Mouse (Mus musculus): ENCODE measurements around the gene Rprd1b.
A peak's percentile ranks its signal among the peaks of the same experiment; 100 is the strongest.

Gene Rprd1b

DNA sequence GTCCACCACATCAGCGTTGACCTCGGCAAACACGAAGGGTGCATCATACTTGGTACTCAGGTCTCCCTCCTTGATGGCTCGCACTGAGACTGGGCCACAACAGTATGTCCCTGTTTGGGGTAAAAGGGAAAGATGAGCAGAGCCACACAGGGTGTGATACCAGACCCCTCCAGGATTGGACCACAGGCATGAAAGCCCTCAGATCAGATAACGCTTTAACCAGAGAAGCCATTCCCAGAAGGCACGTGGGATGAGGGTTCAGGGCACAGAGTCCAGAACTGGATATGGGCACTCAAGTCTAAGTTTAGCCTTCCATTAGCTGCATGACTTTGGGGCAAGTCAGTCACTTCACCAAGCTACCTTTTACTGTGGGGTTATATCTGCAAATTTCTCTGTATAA lies 98.9 kb downstream of the Rprd1b start:
- no peak for DNase-seq

DNA sequence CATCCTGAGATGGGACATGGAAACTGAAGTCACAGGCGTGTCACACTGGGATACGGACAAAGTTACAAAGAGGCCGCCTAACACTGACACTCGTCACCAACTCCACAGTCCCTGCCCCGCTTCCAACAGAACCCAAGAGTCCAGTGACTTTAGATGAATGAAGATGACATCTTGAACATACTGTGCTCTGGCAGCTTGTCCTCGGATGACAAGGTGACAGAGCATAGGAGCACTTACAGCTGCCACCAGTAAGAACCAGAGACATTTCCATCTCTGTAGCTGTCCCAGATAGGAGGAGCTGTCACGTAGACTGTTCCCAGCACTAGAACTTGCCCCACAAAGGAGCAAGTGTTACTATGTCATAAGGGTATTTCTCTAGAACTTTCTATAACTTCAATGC lies 99.6 kb downstream of the Rprd1b start:
- DNase-seq: no peak

DNA sequence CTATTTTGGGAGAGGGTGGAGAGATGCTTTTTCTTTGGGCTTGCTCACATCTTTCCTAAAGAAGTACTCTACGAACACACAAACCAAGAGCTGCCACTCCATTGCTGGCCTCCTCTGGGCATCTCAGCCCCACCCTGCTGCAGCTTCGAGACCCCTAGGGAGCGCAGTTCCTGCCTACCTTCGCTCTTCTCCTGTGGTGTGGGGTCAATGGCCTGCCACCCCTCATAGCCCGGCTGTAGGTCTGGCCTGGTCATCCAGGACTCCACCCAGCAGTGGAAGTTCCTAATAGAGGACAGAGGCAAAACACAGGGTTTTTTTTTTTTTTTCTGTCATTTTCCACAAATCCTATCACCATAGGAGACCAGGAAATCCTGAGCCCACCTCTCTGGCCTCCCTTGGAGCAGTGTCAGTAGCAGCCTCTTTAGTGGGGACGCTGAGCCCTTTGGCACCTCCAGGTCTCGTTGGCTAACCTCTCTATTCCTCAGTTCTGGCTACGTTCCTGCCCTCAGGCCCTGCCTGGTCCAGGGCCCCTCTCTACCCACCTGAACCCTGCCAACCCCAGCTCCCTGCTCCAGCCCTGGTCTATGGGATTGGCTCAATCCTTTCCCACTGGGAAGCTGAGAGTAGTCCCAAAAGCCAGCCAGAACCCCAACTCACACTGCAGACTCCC lies 100.3 kb downstream of the Rprd1b start:
- DNase-seq: no peak

DNA sequence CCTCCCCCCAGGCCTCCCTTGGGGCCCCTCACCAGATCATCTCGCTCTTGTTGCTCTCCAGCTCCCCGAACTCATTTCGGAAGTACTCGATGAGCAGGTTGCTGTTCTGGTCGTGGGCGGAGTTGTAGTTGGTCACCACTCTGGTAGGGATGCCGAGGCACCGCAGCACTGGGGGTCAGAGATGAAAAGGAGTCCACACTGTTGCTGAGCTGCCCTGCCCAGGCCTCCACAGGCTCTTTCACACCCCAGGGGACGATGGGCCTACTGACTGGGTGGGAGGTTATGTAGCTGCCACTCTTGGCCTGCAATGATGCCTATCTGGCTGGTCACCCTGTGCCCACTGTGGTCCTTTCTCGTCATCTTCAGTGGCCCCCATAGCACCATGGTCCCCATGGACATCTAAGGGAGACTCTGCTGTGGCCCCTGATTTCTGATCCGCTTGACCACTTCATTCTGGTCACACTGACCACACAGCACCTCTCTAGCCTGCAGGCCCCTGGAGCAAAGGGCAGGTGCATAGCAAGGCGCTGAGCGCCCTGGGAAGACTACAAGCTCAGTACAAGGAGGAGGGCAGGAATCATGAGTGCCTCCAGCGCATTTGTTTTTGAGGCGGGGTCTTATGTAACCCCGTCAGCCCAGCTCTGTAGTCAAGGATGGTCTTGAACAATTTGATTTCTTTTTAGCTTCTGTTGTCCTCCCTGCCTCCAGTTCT lies 101.2 kb downstream of the Rprd1b start:
- no peak for DNase-seq

DNA sequence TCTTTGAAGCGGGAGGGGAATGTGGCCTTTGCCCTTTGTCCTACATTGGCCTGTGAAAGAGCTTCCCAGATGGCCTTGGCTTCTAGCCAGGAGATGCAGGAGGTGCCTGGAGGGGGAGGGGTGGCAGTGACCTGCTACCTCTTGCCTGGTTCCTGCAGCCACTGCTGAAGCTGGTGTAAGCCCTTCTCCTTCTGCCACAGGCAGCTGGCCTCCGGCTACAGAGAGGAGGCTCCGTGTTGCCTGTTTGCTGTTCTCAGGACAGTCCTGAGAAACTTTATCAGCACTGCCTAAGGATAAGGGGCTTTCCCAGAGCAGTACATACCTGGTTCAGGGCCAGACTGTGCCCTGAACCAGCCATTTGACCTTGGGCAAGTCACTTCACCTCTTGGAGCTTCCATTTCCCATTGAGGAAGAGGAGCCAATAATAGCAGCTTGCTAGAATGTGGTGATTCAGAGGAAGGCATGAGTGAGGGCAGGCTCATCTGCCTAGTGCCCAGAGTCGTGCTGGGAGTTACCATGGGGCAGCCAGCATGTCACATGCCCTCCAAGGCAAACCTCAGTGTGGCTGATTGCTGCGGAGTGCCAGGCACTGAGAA lies 102.2 kb downstream of the Rprd1b start:
- peak; percentile 67 to 78 for DNase-seq

DNA sequence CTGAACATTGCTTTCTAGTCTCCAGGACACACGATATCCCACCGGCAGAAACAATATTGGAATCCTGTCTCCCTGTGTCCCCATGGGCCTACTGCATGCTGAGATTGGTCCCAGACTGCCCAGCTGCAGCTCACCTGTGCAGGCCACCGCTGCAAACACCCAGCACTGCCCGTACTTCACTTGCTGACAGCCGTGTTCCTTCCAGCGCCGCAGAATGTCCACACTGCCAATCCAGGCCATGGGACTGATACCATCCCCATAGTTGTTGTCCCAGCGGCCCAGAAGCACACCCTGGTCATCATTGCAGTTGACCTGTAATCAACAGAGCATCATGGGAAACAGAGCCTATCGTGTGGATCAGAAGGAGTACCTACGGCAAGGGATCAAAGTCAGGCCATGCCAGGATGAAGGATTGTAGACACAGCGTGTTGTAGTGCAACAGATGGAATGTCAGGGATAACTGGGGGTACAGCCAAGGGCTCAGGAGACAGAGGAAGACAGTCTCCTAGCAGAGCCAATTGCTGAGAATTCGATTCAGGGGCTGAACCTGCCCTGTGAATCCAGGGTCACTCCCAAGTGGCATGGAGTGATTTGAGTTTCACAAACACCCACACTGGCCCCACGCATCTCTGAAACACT lies 103.0 kb downstream of the Rprd1b start:
- DNase-seq: peak in 1 of 2 experiments; percentile 55

DNA sequence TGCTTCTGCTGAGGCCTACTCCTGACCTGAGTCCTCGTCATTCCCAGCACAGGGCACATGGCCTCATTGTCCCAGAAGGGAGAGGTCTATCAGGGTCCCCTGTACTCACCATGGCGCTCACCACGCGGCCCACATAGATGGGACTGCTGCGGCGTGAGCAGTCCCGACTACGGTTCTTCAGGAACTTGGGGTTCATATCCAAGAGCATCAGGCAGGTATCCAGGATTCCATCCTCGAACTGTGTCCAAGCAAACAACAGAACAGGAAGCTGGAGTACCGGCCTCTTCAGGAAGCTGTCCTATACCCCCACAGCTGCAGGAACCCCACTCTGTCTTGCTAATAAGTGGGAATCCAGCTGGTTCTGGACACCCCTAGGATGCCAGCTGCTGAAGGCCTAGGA lies 104.0 kb downstream of the Rprd1b start:
- DNase-seq: no peak

DNA sequence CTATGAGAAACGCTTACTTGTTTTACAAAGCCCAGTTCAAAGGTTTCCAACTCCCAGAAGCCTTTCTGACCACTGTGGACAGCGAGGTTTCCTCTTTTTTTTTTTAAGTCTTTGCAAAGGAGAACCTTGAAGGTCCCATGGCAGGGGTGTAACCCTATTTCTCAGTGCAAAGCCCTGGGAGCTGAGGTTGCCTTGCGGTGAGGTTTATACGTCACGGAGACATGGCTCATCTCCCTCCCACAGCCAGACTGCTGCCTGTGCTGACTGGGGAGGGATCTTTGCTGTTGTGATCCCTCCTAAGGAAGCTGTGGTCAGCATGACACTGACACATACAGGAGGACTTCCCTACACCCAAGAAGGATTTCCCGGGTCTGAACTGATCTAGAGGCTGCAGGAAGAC lies 104.8 kb downstream of the Rprd1b start:
- DNase-seq: no peak

DNA sequence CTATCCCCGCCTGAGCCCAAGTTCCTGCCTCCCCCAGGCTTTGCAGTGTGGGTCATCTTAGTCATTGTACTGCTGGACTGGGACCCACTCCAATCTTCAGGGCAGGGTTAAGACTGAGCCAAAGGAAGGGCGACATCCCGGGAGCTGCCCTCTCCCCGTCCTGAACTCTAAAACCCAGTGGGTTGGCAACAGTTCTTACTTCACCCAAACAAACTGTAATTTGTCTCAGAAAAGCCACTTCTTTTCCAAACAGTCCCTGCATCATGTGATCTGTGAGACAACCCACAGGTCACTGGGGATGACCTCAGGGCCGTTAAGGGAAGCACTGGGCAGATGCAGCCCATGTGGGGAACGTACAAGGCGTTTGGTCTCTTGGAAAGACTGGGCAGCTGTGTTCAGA lies 107.9 kb downstream of the Rprd1b start:
- DNase-seq: no peak

DNA sequence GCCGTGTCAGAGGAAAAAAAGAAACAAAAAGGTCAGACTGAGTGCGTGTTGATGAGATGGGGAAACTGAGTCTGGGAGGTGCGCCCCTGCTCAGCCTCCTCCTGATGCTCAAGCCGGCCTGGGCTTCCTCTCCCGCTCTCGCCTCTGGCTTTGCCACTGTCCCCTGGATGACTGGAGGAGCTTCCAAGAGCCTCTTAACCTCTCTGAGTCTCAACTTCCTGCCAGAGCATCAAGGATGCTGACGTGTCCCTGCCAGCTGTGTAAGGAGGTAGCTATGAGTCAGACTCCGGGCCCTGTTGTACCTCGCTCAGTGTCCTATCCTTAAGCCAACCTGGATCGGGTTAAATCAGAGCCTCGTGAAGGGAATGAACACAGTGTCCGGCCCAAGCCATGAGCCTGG lies 109.5 kb downstream of the Rprd1b start:
- DNase-seq: no peak

DNA sequence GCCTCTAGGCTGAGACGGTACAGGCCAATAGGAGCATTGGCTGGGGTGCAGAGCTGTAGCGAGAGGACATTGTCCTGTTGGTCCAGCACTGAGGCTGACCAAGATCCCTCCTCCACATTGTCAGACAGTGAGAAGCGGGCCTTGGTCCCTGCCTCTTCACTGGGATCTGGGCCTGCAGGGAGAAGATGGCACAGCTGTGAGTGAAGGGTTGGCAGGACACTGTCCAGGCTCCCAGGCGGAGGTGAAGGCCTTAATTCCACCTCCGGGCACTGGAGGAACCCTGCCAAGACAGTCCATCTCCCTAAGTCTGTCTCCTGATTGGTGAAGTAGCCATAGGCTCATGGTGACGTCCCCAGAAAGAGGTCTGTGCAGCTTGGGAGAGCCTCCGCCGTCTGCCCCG lies 110.5 kb downstream of the Rprd1b start:
- no peak for DNase-seq

DNA sequence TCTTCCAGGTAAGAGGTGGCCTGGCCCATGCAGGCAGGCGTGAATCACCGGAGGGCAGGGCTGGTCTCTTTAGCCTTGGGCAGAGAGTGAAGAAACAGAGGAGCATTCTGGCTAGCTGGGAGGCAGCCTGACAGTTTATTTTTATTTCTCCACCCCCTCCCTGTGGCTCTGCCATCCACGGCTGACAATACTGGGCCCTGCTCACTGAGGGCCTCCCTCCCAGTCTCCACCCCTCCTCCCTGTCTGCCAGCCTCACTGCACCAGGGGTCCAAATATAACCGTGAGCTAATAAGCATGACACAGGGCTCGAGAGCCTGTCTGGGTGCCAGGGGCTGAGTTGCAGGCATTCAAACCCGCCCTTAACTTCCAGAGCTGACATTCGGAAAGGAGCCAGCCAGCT lies 111.3 kb downstream of the Rprd1b start:
- peak; percentile 46 for DNase-seq

DNA sequence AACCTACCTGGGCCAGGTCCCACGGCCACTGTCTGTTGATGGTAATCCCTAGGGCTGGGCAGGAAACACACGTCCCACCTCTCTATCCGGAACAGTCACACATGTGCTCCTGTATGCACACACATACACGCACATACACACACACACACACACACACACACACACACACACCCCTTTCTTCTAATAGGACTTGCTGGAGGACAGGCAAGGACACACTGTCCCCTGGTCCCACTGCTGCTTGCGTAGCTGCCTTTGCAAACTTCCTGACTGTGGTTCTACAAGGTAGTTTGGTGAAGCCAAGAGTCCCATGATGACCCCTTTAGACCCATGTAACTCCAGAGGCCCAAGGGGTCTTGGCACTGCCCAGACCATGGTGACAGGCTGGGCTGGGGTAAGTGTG lies 112.4 kb downstream of the Rprd1b start:
- DNase-seq: no peak

DNA sequence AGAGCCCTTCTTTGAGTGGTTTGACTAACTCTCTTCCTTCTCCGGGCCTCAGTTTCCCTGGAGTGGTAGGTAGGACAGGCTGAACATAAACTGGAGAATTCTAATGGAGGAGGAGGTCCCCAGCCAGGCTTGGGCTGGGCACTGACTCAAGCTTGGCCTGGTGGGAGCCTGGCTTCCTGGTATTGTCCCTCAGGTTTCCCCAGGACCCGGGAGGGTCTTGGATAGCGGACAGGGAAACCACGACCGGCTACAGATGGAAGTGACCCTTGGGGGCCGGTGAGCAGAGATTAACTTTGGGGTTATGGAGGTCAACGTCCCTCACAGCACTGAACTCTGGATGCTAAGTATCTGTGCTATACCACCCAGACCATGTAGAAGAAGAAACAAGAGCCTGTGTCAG lies 113.0 kb downstream of the Rprd1b start:
- DNase-seq: no peak

DNA sequence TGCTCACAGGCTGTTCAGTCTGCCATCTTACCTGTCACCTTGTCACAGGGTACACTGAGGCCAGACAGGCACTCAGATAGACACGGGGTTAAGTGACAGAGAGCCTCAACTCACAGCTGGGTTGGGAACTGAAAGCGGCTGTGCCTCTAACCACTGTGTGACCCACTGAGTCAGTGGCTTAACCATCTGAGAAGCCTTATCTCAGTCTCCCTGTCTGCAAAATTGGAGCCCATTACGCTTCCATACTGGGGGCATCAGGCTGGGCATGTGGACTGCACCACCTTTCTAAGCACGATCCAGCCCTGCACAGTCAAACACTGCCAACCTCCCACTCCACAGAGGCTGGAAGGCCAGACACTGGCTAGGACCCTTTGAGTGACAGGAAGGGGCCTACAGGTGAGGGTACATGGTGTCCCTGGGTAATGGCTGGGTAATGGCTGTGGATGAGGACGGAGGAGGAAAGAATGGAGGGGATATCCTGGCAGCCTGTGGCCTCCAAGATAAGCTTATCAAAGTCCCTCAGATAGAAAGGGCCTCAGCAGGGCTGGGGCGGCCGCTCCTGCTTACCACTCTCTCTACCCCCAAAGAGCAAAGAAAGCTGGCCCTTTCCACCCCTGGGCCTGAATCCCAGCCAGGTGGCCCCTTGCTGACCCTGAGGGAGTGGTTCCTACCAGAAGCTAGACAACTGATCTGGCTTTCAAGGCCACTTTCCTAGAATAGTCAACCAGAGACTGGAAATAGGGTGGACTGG lies 113.6 kb downstream of the Rprd1b start:
- no peak for DNase-seq

DNA sequence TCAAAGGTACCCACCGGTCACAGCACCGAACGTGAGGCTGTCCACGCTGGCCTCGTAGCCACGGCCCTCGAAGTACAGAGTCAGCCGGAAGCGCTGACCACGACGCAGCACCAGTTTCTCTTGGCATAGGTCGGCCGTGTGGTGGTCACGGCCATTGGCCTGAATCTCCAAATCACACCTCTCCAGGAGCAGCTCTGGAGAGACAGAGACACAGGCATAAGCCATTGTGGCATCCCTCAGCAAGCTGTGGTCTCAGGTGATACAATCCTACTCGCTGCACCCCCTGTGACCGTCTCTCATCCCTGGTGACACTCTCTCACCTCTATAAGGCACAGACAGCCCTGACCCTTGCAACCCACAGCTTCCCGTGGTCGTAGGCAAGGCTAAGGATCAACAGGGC lies 114.7 kb downstream of the Rprd1b start:
- no peak for DNase-seq

DNA sequence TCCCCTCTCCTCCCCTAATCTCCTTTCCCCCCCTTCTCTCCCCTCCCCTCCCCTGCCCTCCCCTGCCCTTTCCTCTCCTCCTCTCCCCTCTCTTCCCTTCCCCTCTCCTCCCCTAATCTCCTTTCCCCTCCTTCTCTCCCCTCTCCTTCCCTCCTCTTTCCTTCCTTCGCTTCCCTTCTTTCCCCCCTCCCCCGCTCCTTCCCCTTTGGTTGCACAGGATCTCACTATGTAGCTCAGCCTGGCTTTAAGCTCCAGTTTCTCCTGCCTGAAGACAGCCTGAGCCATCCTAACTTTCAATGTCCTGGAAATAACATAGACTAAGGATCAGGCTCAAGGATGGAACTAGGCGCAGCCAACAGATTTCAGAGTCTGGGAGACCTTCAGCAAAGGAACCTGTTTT lies 115.5 kb downstream of the Rprd1b start:
- DNase-seq: no peak

DNA sequence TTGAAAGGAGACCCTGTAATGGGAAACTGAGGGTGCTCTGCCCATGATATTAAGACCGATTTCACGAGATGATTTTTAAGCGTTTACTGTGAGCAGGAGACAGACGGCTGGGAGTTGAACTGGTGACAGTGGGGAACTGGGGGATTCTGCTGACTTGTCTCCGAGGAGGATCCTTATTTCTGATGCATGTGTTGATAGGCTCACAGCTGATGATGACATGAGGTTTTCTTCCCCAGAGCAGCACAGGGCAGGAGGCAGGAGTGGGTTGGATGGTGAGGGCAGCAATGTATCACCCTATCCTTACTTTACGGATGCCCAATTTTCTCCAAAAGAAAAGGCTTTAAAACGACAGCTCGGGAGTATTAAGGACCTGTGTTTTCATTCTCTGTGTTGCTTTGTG lies 116.0 kb downstream of the Rprd1b start:
- no peak for DNase-seq

DNA sequence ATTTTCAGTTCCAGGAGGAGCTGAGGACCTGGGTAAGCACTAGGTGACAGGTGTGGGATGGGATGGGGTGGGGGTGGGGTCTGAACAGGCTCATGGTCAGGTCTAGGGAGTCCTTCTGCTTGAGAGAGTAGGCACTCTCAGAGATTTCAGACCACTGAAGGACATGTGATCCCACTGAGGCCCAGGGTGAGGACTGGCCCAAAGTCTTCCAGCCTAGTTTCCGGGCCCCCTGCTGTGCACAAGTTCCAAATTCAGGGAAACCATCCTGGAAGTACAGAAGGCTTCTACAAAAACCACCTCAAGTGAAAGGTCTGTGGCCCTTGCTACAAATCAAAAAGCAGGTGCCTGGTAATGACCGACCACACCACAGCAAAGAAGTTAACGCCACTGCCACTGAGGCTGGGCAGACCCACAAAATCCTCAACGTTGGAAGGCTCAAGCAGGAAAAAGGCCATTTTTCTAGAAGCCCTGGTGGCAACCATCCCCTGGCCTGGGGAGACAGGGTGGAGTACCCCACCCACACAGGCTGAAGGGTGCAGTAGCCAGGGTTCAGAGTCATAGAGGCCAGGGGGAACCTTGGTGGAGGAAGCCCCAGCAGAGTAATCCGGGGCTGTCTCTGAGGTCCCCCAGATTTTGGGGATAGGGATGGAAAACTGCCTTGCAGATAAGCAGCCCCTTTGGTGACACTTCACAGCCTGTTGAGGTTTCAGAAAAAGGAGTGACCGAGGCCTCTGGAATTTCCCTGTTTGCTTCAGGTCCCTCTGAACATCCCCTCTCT lies 116.6 kb downstream of the Rprd1b start:
- DNase-seq: no peak

DNA sequence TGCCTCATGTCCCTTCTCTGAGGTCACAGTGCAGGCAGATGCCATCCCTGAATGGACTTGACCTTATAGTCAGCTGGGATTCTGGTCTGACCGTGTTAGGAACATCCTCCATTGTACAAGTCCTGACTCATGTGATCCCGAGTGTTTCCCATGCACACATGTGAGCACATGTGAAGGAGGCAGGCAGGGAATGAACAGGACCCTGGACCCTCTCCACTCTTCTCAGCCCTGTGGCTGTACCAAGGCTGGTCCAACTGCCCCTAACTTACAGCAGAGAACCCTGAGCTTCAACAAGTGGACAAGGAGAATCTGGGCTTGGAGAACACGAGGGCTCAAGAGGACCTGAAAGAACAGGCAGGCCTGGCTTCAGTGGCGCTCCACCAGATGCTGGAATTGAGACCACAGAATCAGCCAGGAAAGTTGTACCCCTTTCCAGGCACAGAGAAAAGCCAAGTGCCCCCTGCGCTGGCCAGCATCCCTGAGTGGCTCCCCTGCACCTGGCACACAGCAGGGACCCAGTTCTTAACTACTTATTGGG lies 117.3 kb downstream of the Rprd1b start:
- no peak for DNase-seq

DNA sequence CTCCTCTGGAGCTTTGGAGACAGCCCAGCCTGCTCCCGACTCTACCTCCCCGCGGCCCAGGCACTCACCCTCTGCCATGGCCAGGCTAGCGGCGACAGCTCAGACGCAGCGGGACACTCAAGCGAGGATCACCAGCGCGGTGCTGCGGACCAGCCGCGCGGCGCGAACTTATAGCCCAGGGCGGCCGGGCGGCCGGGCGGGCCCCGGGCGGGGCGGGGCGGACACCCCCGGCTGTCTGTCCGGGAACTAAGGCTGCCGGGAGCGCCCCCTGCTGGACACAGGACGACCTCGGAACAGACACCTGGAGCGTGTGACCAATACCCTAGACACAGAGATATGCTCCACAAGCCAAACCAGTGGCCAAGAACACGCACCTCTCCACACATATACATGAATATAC lies 117.9 kb downstream of the Rprd1b start, which contains the start of gene Tgm2:
Tgm2 (minus strand) TSS at position 214 of the 400 bp plus-strand sequence.
- peak; percentile 84 to 86 for DNase-seq

DNA sequence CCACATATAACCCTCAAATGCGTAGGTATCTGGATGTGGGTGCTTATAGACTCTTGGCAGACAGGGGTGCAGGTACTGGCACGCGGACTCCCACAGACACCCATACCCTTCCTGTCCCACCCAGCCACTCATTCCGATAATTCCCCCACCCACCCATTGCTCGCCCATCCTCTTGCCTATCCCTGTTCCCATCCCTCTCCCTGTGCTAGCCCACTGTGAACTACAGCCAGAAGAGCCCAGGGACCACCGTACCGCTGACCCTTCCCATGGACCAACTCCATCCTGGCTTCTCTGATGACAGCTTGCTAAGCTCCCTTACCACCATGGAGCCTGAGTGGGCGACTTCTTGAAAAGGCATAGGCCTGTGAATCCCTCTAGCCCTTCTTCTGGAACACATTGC lies 118.7 kb downstream of the Rprd1b start:
- DNase-seq: no peak
